Mouse (Mus musculus) hindbrain, embryonic 11.5 days (tissue): ENCODE measurements around the gene Dnttip2. TPM values are rescaled to one million over a fixed set of nuclear protein-coding genes. Genes with fewer than 3 reads are reported as not detected.
"Not testable (repeated sequence)": the region's sequence is repeated elsewhere in the genome, so short reads cannot be mapped to it uniquely, and the experiment has no call there.

Experiments
- ATAC-seq: fragments of 200-750 bp; cut with Nextera tagmentation; 2 replicates; pipeline ENCODE4 v1.8.0; 2017; ENCODE audit warnings: mild to moderate bottlenecking, moderate TSS enrichment, moderate library complexity; ENCODE audit not compliant: low FRiP score
- DNase-seq: peaks from one replicate; pipeline ENCODE4 v3.0.0-alpha.2; 2015; ENCODE audit warnings: low spot score
- H3K27ac ChIP-seq: fragments of 300-500 bp; sonication (generic); 2 replicates; pipeline ENCODE4 v1.5.1; 2014; ENCODE audit warnings: mild to moderate bottlenecking, low read depth, low read length
- H3K27me3 ChIP-seq: fragments of 300-500 bp; sonication (generic); 2 replicates; pipeline ENCODE4 v1.6.1; 2014; ENCODE audit warnings: mild to moderate bottlenecking, low read length, moderate library complexity, mixed read lengths; ENCODE audit not compliant: control insufficient read depth, insufficient read depth
- H3K36me3 ChIP-seq: fragments of 300-500 bp; sonication (generic); 2 replicates; pipeline ENCODE4 v1.6.1; 2014; ENCODE audit warnings: mild to moderate bottlenecking, low read length, moderate library complexity, mixed read lengths; ENCODE audit not compliant: control insufficient read depth, insufficient read depth
- H3K4me1 ChIP-seq: fragments of 300-500 bp; sonication (generic); replicated peaks from 2 replicates; pipeline ENCODE4 v1.6.1; 2014; ENCODE audit warnings: low read length, mixed read lengths; ENCODE audit not compliant: control insufficient read depth, insufficient read depth
- H3K4me2 ChIP-seq: fragments of 300-500 bp; sonication (generic); replicated peaks from 2 replicates; pipeline ENCODE4 v1.6.1; 2014; ENCODE audit warnings: mild to moderate bottlenecking, low read depth, low read length
- H3K4me3 ChIP-seq: fragments of 300-500 bp; sonication (generic); 2 replicates; pipeline ENCODE4 v1.5.1; 2014; ENCODE audit warnings: low read depth, low read length
- H3K9ac ChIP-seq: fragments of 300-500 bp; sonication (generic); 2 replicates; pipeline ENCODE4 v1.6.1; 2014; ENCODE audit warnings: low read depth, low read length
- H3K9me3 ChIP-seq: fragments of 300-500 bp; sonication (generic); 2 replicates; pipeline ENCODE4 v1.6.1; 2016; ENCODE audit warnings: low read length; ENCODE audit not compliant: control insufficient read depth
- WGBS: fragments of 180-500 bp; shearing (Covaris S2); extraction: QIAGEN DNeasy Blood & Tissue Kit; methylation state at CpG from one replicate; pipeline ENCODE4 v1.1.7; 2014; 5-methylcytosine and 5-hydroxymethylcytosine counted together
- polyA plus RNA-seq: library from polyadenylated mRNA; unstranded; fragments of >200 nt; fragmentation: Nextera tagmentation; extraction: Ambion mirVana; gene quantifications from 2 replicates; pipeline ENCODE4 v1.2.1, GENCODE M21; 2014

Gene Dnttip2
- polyA plus RNA-seq, 1 experiment from 2014 or later = 92.5 TPM

GRCm38 (mm10) chr3:122246406-122246805 is 27.8 kb upstream of the Dnttip2 start:
- peak overlapping the region; percentile 77 for H3K4me2 ChIP-seq
- ATAC-seq = no peak
- peaks cover 2% of the 10 kb centered on the region; the same call in 1 of the 2 replicates for H3K4me1 ChIP-seq
- no peaks in the 10 kb centered on the region for H3K27me3 ChIP-seq
- H3K9ac ChIP-seq = no peak overlapping the region; the same call in 1 of the 2 replicates
- peak overlapping the region; percentile 84 for H3K4me3 ChIP-seq
- 30% methylated on average over 6 of the region's 6 CpGs for WGBS
- no peak for DNase-seq
- H3K27ac ChIP-seq = no peak overlapping the region
- H3K9me3 ChIP-seq = no peaks in the 10 kb centered on the region
- H3K36me3 ChIP-seq = no peaks in the 10 kb centered on the region

GRCm38 (mm10) chr3:122246986-122247767 is 27.0 kb upstream of the Dnttip2 start:
- no peak overlapping the region for H3K27ac ChIP-seq
- no peak for DNase-seq

GRCm38 (mm10) chr3:122247768-122248100 is 26.5 kb upstream of the Dnttip2 start:
- no peak overlapping the region for H3K4me2 ChIP-seq
- ATAC-seq (no peak), DNase-seq (no peak)
- no peak overlapping the region for H3K27ac ChIP-seq
- no peak overlapping the region for H3K9ac ChIP-seq
- no peaks in the 10 kb centered on the region for H3K9me3 ChIP-seq
- peaks cover 2% of the 10 kb centered on the region; the same call in 1 of the 2 replicates for H3K4me1 ChIP-seq
- 96% methylated on average over 2 of the region's 2 CpGs for WGBS
- H3K36me3 ChIP-seq = no peaks in the 10 kb centered on the region
- H3K4me3 ChIP-seq = no peak overlapping the region
- no peaks in the 10 kb centered on the region for H3K27me3 ChIP-seq

More at GRCm38 (mm10) chr3:122246986-122247767, 27.0 kb upstream of the Dnttip2 start:
- no peak overlapping the region for H3K9ac ChIP-seq
- H3K27me3 ChIP-seq = no peaks in the 10 kb centered on the region
- H3K36me3 ChIP-seq = no peaks in the 10 kb centered on the region
- ATAC-seq = no peak
- 68% methylated on average over 12 of the region's 12 CpGs for WGBS
- peaks cover 2% of the 10 kb centered on the region; the same call in 1 of the 2 replicates for H3K4me1 ChIP-seq
- H3K4me2 ChIP-seq = peak overlapping the region; percentile 12; the same call in 1 of the 2 replicates
- H3K4me3 ChIP-seq = no peak overlapping the region
- H3K9me3 ChIP-seq = no peaks in the 10 kb centered on the region

- Histone ChIP-seq H3K9ac (no peak overlapping the region), H3K4me1 (no peaks in the 10 kb centered on the region), H3K4me3 (no peak overlapping the region), H3K9me3 (no peaks in the 10 kb centered on the region), H3K27ac (no peak overlapping the region), H3K27me3 (no peaks in the 10 kb centered on the region), H3K4me2 (no peak overlapping the region), H3K36me3 (no peaks in the 10 kb centered on the region)
- WGBS = 40% methylated on average over 3 of the region's 3 CpGs
- DNase-seq (no peak), ATAC-seq (no peak)
Measured at GRCm38 (mm10) chr3:122252466-122253253, 21.5 kb upstream of the Dnttip2 start.

- not testable (repeated sequence) for H3K27me3 ChIP-seq, ATAC-seq
- 91% methylated on average over 7 of the region's 7 CpGs for WGBS
Measured at GRCm38 (mm10) chr3:122254050-122254449, 20.1 kb upstream of the Dnttip2 start.

GRCm38 (mm10) chr3:122269986-122270385 is 4.2 kb upstream of the Dnttip2 start:
- WGBS = 74% methylated on average over 5 of the region's 5 CpGs
- no peak for DNase-seq
- no peak overlapping the region for H3K4me2 ChIP-seq
- H3K4me1 ChIP-seq = no peaks in the 10 kb centered on the region
- H3K9me3 ChIP-seq = no peaks in the 10 kb centered on the region
- no peak overlapping the region for H3K27ac ChIP-seq
- no peaks in the 10 kb centered on the region for H3K36me3 ChIP-seq
- no peak overlapping the region for H3K9ac ChIP-seq
- no peak for ATAC-seq
- H3K27me3 ChIP-seq = no peaks in the 10 kb centered on the region
- no peak overlapping the region for H3K4me3 ChIP-seq

More at GRCm38 (mm10) chr3:122254050-122254449, 20.1 kb upstream of the Dnttip2 start:
- not testable (repeated sequence) for H3K4me1 ChIP-seq, H3K36me3 ChIP-seq, H3K9ac ChIP-seq, H3K9me3 ChIP-seq, H3K4me2 ChIP-seq, DNase-seq, H3K27ac ChIP-seq, H3K4me3 ChIP-seq

- 91% methylated on average over 1 of the region's 1 CpGs for WGBS
Measured at GRCm38 (mm10) chr3:122272565-122272964, 1.6 kb upstream of the Dnttip2 start.

GRCm38 (mm10) chr3:122273407-122274240 is 564 bp upstream of the Dnttip2 start:
- no peak overlapping the region for H3K27ac ChIP-seq
- H3K4me1 ChIP-seq = peaks cover 5% of the 10 kb centered on the region
- WGBS = 11% methylated on average over 19 of the region's 20 CpGs
- H3K27me3 ChIP-seq = no peaks in the 10 kb centered on the region
- no peaks in the 10 kb centered on the region for H3K36me3 ChIP-seq
- H3K4me2 ChIP-seq = peak overlapping the region; percentile 19
- H3K9me3 ChIP-seq = no peaks in the 10 kb centered on the region
- ATAC-seq (no peak; the same call in 1 of the 2 replicates), DNase-seq (peak; percentile 31)
- peak overlapping the region; percentile 91 for H3K4me3 ChIP-seq
- H3K9ac ChIP-seq = no peak overlapping the region; the same call in 1 of the 2 replicates

More at GRCm38 (mm10) chr3:122272565-122272964, 1.6 kb upstream of the Dnttip2 start:
- H3K9me3 ChIP-seq, H3K9ac ChIP-seq, H3K27ac ChIP-seq, DNase-seq, H3K4me2 ChIP-seq, H3K27me3 ChIP-seq, H3K4me1 ChIP-seq, ATAC-seq, H3K36me3 ChIP-seq, H3K4me3 ChIP-seq: not testable (repeated sequence)
